Mouse (Mus musculus): ENCODE measurements around the gene Ucn2.

GRCm38 (mm10) chr9:108992620-108993361 lies 7.0 kb downstream of the Ucn2 start:
- TF ChIP-seq EP300 (optimal IDR thresholded peaks at IDR 0.05), result no peak
- no peak for TF ChIP-seq CTCF (IDR thresholded peaks at IDR 0.05; ENCODE audit: low read depth)
